Mouse (Mus musculus) spleen, adult 2 months (tissue): ENCODE results near the gene Chst8. TPM values are rescaled to one million over a fixed set of nuclear protein-coding genes. Genes with fewer than 3 reads are reported as not detected.
A peak's percentile ranks its signal among the peaks of the same experiment; 100 is the strongest.

Experiments used
- DNase-seq, 2 experiments: peaks; one replicate each; pipeline versions ENCODE4 v3.0.0 to v3.0.0-alpha.2; 2012 to 2021; ENCODE audit warnings: low spot score in 2 of 2, low read depth in 1 of 2
- H3K27ac ChIP-seq: fragments of 200-500 bp; 2 replicates; pipeline ENCODE4 v1.5.1; 2012; ENCODE audit warnings: low read length, inconsistent platforms; ENCODE audit not compliant: insufficient read depth
- H3K27me3 ChIP-seq: fragments of 200-500 bp; 2 replicates; pipeline ENCODE4 v1.6.1; 2012; ENCODE audit warnings: mild to moderate bottlenecking, moderate library complexity, low read length, inconsistent platforms; ENCODE audit not compliant: control insufficient read depth, insufficient read depth
- H3K36me3 ChIP-seq: fragments of 200-500 bp; 2 replicates; pipeline ENCODE4 v1.6.1; 2012; ENCODE audit warnings: mild to moderate bottlenecking, low read length, inconsistent platforms; ENCODE audit not compliant: control insufficient read depth, insufficient read depth
- H3K4me1 ChIP-seq: fragments of 200-500 bp; 2 replicates; pipeline ENCODE4 v1.6.1; 2011; ENCODE audit warnings: inconsistent platforms; ENCODE audit not compliant: control insufficient read depth, insufficient read depth, insufficient read length
- H3K4me3 ChIP-seq: fragments of 200-500 bp; 2 replicates; pipeline ENCODE4 v1.5.1; 2011; ENCODE audit warnings: mild to moderate bottlenecking, inconsistent platforms; ENCODE audit not compliant: insufficient read depth, insufficient read length; ENCODE audit errors: extremely low read depth
- CTCF ChIP-seq: fragments of 200-500 bp; IDR thresholded peaks from 2 replicates; pipeline ENCODE4 v1.5.1; 2011; ENCODE audit warnings: mild to moderate bottlenecking, inconsistent platforms; ENCODE audit not compliant: insufficient read depth, insufficient read length, insufficient replicate concordance; ENCODE audit errors: extremely low read depth
- POLR2A ChIP-seq: fragments of 200-500 bp; IDR thresholded peaks from 2 replicates; pipeline ENCODE4 v1.6.1; 2011; ENCODE audit warnings: low read depth, low read length, inconsistent platforms
- WGBS: fragments of 180-500 bp; shearing (Covaris S2); methylation state at CpG from one replicate; pipeline ENCODE4 v1.1.7; 2018; 5-methylcytosine and 5-hydroxymethylcytosine counted together
- polyA plus RNA-seq: library from polyadenylated mRNA; depleted of rRNA; stranded (reverse); fragments of >200 nt; gene quantifications from 2 replicates; pipeline ENCODE4 v1.2.3, GENCODE M21; 2012

The Chst8 gene
- polyA plus RNA-seq, 1 experiment = 1.6 TPM

GRCm38 (mm10) chr7:34818660-34819059 is 6.1 kb upstream of the Chst8 start:
- no peaks in the 10 kb centered on the region for H3K27me3 ChIP-seq
- WGBS = 91% methylated on average over 5 of the region's 5 CpGs

GRCm38 (mm10) chr7:34816981-34817380 is 4.5 kb upstream of the Chst8 start:
- TF ChIP-seq CTCF = no peak
- no peak for TF ChIP-seq POLR2A
- WGBS = 77% methylated on average over 7 of the region's 7 CpGs
- no peak for DNase-seq

More at GRCm38 (mm10) chr7:34818660-34819059, 6.1 kb upstream of the Chst8 start:
- Histone ChIP-seq H3K4me3 (no peak overlapping the region), H3K27ac (no peak overlapping the region), H3K36me3 (no peaks in the 10 kb centered on the region), H3K4me1 (no peaks in the 10 kb centered on the region)
- DNase-seq = no peak
- no peak for TF ChIP-seq CTCF
- TF ChIP-seq POLR2A = no peak

GRCm38 (mm10) chr7:34814801-34815200 is 2.3 kb upstream of the Chst8 start:
- WGBS = 83% methylated on average over 3 of the region's 3 CpGs
- TF ChIP-seq CTCF = no peak
- no peak for TF ChIP-seq POLR2A
- no peak for DNase-seq
- no peak overlapping the region for H3K4me3 ChIP-seq
- H3K27ac ChIP-seq = no peak overlapping the region
- peaks cover 2% of the 10 kb centered on the region; the same call in 1 of the 2 replicates for H3K4me1 ChIP-seq
- H3K27me3 ChIP-seq = peaks cover 5% of the 10 kb centered on the region
- no peaks in the 10 kb centered on the region for H3K36me3 ChIP-seq

More at GRCm38 (mm10) chr7:34816981-34817380, 4.5 kb upstream of the Chst8 start:
- Histone ChIP-seq H3K4me1 (peaks cover 2% of the 10 kb centered on the region; the same call in 1 of the 2 replicates), H3K36me3 (no peaks in the 10 kb centered on the region), H3K27me3 (peaks cover 5% of the 10 kb centered on the region), H3K27ac (no peak overlapping the region), H3K4me3 (no peak overlapping the region)

- WGBS = 4% methylated on average over 66 of the region's 66 CpGs
- peaks cover 5% of the 10 kb centered on the region for H3K27me3 ChIP-seq
- no peak overlapping the region for H3K27ac ChIP-seq
- peaks cover 2% of the 10 kb centered on the region; the same call in 1 of the 2 replicates for H3K4me1 ChIP-seq
- no peaks in the 10 kb centered on the region for H3K36me3 ChIP-seq
- no peak for DNase-seq
- TF ChIP-seq CTCF = no peak
- no peak for TF ChIP-seq POLR2A
- H3K4me3 ChIP-seq = peak overlapping the region; percentile 21; the same call in 1 of the 2 replicates
These were observed 682 bp downstream of the Chst8 start for GRCm38 (mm10) chr7:34811531-34812526.

GRCm38 (mm10) chr7:34811060-34811459 is 1.5 kb downstream of the Chst8 start:
- Histone ChIP-seq H3K36me3 (no peaks in the 10 kb centered on the region), H3K4me1 (peaks cover 2% of the 10 kb centered on the region; the same call in 1 of the 2 replicates), H3K27ac (no peak overlapping the region), H3K27me3 (peaks cover 5% of the 10 kb centered on the region), H3K4me3 (no peak overlapping the region)
- no peak for TF ChIP-seq CTCF
- WGBS = 17% methylated on average over 10 of the region's 10 CpGs
- no peak for DNase-seq

- H3K4me3 ChIP-seq = no peak overlapping the region
- H3K27me3 ChIP-seq = no peaks in the 10 kb centered on the region
- no peaks in the 10 kb centered on the region for H3K36me3 ChIP-seq
- no peak for TF ChIP-seq CTCF
- TF ChIP-seq POLR2A = no peak
- H3K27ac ChIP-seq = no peak overlapping the region
- WGBS = 72% methylated on average over 6 of the region's 6 CpGs
- H3K4me1 ChIP-seq = no peaks in the 10 kb centered on the region
- no peak for DNase-seq
These were observed 6.2 kb downstream of the Chst8 start for GRCm38 (mm10) chr7:34806307-34806706.

GRCm38 (mm10) chr7:34805691-34806205 is 6.8 kb downstream of the Chst8 start:
- TF ChIP-seq POLR2A = no peak
- TF ChIP-seq CTCF = no peak
- Histone ChIP-seq H3K4me3 (no peak overlapping the region), H3K27ac (no peak overlapping the region), H3K4me1 (no peaks in the 10 kb centered on the region), H3K27me3 (no peaks in the 10 kb centered on the region), H3K36me3 (no peaks in the 10 kb centered on the region)
- WGBS = 81% methylated on average over 3 of the region's 3 CpGs
- DNase-seq = no peak
